Mouse (Mus musculus) intestine, embryonic 16.5 days (tissue): Measurements from ENCODE around the gene Krtap2-4. TPM values are rescaled to one million over a fixed set of nuclear protein-coding genes. Genes with fewer than 3 reads are reported as not detected.
"Not testable (repeated sequence)": the region's sequence is repeated elsewhere in the genome, so short reads cannot be mapped to it uniquely, and the experiment has no call there.

ENCODE experiments used
- ATAC-seq: fragments of 200-750 bp; cut with Nextera tagmentation; 2 replicates; pipeline ENCODE4 v1.8.0; 2017; ENCODE audit warnings: moderate TSS enrichment, moderate library complexity
- H3K27ac ChIP-seq: fragments of 300-500 bp; sonication (generic); 2 replicates; pipeline ENCODE4 v1.5.1; 2014; ENCODE audit warnings: mild to moderate bottlenecking, low read length
- H3K27me3 ChIP-seq: fragments of 300-500 bp; sonication (generic); replicated peaks from 2 replicates; pipeline ENCODE4 v1.6.1; 2014; ENCODE audit warnings: low read length, control low read depth, mixed read lengths; ENCODE audit not compliant: control insufficient read depth, insufficient read depth
- H3K36me3 ChIP-seq: fragments of 300-500 bp; sonication (generic); 2 replicates; pipeline ENCODE4 v1.6.1; 2014; ENCODE audit warnings: low read length, control low read depth; ENCODE audit not compliant: control insufficient read depth, insufficient read depth
- H3K4me1 ChIP-seq: fragments of 300-500 bp; sonication (generic); 2 replicates; pipeline ENCODE4 v1.6.1; 2014; ENCODE audit warnings: low read length, control low read depth, mixed read lengths; ENCODE audit not compliant: control insufficient read depth, insufficient read depth
- H3K4me2 ChIP-seq: fragments of 300-500 bp; sonication (generic); 2 replicates; pipeline ENCODE4 v1.6.1; 2014; ENCODE audit warnings: low read depth, low read length, control low read depth
- H3K4me3 ChIP-seq: fragments of 300-500 bp; sonication (generic); 2 replicates; pipeline ENCODE4 v1.5.1; 2014; ENCODE audit warnings: mild to moderate bottlenecking, low read length
- H3K9ac ChIP-seq: fragments of 300-500 bp; sonication (generic); 2 replicates; pipeline ENCODE4 v1.6.1; 2014; ENCODE audit warnings: low read depth, low read length
- H3K9me3 ChIP-seq: fragments of 300-500 bp; sonication (generic); 2 replicates; pipeline ENCODE4 v1.6.1; 2016; ENCODE audit warnings: low read length, control low read depth; ENCODE audit not compliant: control insufficient read depth
- WGBS: fragments of 180-500 bp; shearing (Covaris S2); extraction: QIAGEN DNeasy Blood & Tissue Kit; methylation state at CpG from one replicate; pipeline ENCODE4 v1.1.7; 2014; 5-methylcytosine and 5-hydroxymethylcytosine counted together
- polyA plus RNA-seq: library from polyadenylated mRNA; unstranded; fragments of >200 nt; fragmentation: Nextera tagmentation; extraction: Ambion mirVana; gene quantifications from 2 replicates; pipeline ENCODE4 v1.2.1, GENCODE M21; 2015

Gene Krtap2-4
- polyA plus RNA-seq, 1 experiment from 2014 or later, result not detected

- 71% methylated on average over 4 of the region's 6 CpGs for WGBS
- H3K9ac ChIP-seq, H3K4me3 ChIP-seq, H3K4me1 ChIP-seq, H3K36me3 ChIP-seq, H3K9me3 ChIP-seq, H3K4me2 ChIP-seq, ATAC-seq, H3K27me3 ChIP-seq, H3K27ac ChIP-seq: not testable (repeated sequence)
Observed at GRCm38 (mm10) chr11:99597742-99598141, 16.9 kb downstream of the Krtap2-4 start, which contains the start of gene Krtap9-3. Krtap9-3 (minus strand) TSS chr11:99598105.

- Histone ChIP-seq H3K4me3 (no peak within 1 kb of the TSS), H3K9ac (no peak within 1 kb of the TSS), H3K9me3 (no peaks in the 10 kb centered on the region), H3K36me3 (no peaks in the 10 kb centered on the region), H3K4me2 (no peak within 1 kb of the TSS), H3K4me1 (no peaks in the 10 kb centered on the region), H3K27me3 (no peaks in the 10 kb centered on the region), H3K27ac (no peak within 1 kb of the TSS)
- no peak for ATAC-seq
- WGBS, result 85% methylated on average over 6 of the region's 6 CpGs
Observed at GRCm38 (mm10) chr11:99590981-99591380, 23.7 kb downstream of the Krtap2-4 start, which contains the start of gene Krtap1-3. Krtap1-3 (minus strand) TSS chr11:99591339.

- 79% methylated on average over 7 of the region's 7 CpGs for WGBS
- Histone ChIP-seq H3K4me3 (no peak overlapping the region), H3K4me1 (no peaks in the 10 kb centered on the region), H3K9ac (no peak overlapping the region), H3K9me3 (no peaks in the 10 kb centered on the region), H3K27me3 (no peaks in the 10 kb centered on the region), H3K36me3 (no peaks in the 10 kb centered on the region), H3K27ac (no peak overlapping the region), H3K4me2 (no peak overlapping the region)
- no peak for ATAC-seq
Observed at GRCm38 (mm10) chr11:99585096-99585495, 29.6 kb downstream of the Krtap2-4 start.

GRCm38 (mm10) chr11:99583245-99583704 lies 31.4 kb downstream of the Krtap2-4 start, which contains the start of gene Krtap1-4:
Krtap1-4 (minus strand) TSS chr11:99583654.
- Histone ChIP-seq H3K4me1 (no peaks in the 10 kb centered on the region), H3K4me2 (no peak within 1 kb of the TSS), H3K9ac (no peak within 1 kb of the TSS), H3K36me3 (no peaks in the 10 kb centered on the region), H3K9me3 (no peaks in the 10 kb centered on the region), H3K4me3 (no peak within 1 kb of the TSS), H3K27ac (no peak within 1 kb of the TSS), H3K27me3 (no peaks in the 10 kb centered on the region)
- no peak for ATAC-seq
- 74% methylated on average over 5 of the region's 5 CpGs for WGBS

GRCm38 (mm10) chr11:99581564-99581963 lies 33.1 kb downstream of the Krtap2-4 start:
- H3K4me2 ChIP-seq, result no peak overlapping the region
- H3K4me3 ChIP-seq, result no peak overlapping the region
- no peak for ATAC-seq
- H3K9ac ChIP-seq, result no peak overlapping the region
- H3K27me3 ChIP-seq, result no peaks in the 10 kb centered on the region
- no peaks in the 10 kb centered on the region for H3K36me3 ChIP-seq
- 83% methylated on average over 6 of the region's 6 CpGs for WGBS
- H3K27ac ChIP-seq, result no peak overlapping the region
- H3K9me3 ChIP-seq, result no peaks in the 10 kb centered on the region
- no peaks in the 10 kb centered on the region for H3K4me1 ChIP-seq

- H3K4me2 ChIP-seq, result no peak overlapping the region
- no peaks in the 10 kb centered on the region for H3K27me3 ChIP-seq
- H3K4me1 ChIP-seq, result no peaks in the 10 kb centered on the region
- no peak overlapping the region for H3K27ac ChIP-seq
- no peaks in the 10 kb centered on the region for H3K9me3 ChIP-seq
- no peak overlapping the region for H3K9ac ChIP-seq
- no peak for ATAC-seq
- WGBS, result 92% methylated on average over 5 of the region's 5 CpGs
- no peak overlapping the region for H3K4me3 ChIP-seq
- H3K36me3 ChIP-seq, result no peaks in the 10 kb centered on the region
Observed at GRCm38 (mm10) chr11:99581051-99581450, 33.6 kb downstream of the Krtap2-4 start.

- WGBS, result 87% methylated on average over 6 of the region's 6 CpGs
- no peak within 1 kb of the TSS for H3K4me3 ChIP-seq
- ATAC-seq, result no peak
- H3K9me3 ChIP-seq, result no peaks in the 10 kb centered on the region
- H3K4me1 ChIP-seq, result no peaks in the 10 kb centered on the region
- H3K36me3 ChIP-seq, result no peaks in the 10 kb centered on the region
- H3K27ac ChIP-seq, result no peak within 1 kb of the TSS
- no peak within 1 kb of the TSS for H3K9ac ChIP-seq
- H3K4me2 ChIP-seq, result no peak within 1 kb of the TSS
- no peaks in the 10 kb centered on the region for H3K27me3 ChIP-seq
Observed at GRCm38 (mm10) chr11:99580636-99581035, 34.0 kb downstream of the Krtap2-4 start, which contains the start of gene Krtap1-5. Krtap1-5 (minus strand) TSS chr11:99581016.

GRCm38 (mm10) chr11:99574106-99574505 lies 40.5 kb downstream of the Krtap2-4 start:
- ATAC-seq, result 0 out of 2 replicates have a peak, but pooled peaks have one; percentile 58
- Histone ChIP-seq H3K36me3 (no peaks in the 10 kb centered on the region), H3K9me3 (no peaks in the 10 kb centered on the region), H3K27me3 (no peaks in the 10 kb centered on the region), H3K4me1 (no peaks in the 10 kb centered on the region), H3K27ac (no peak overlapping the region), H3K4me2 (peak overlapping the region; percentile 34), H3K4me3 (no peak overlapping the region), H3K9ac (peak overlapping the region; percentile 41; the same call in 1 of the 2 replicates)
- WGBS, result 3% methylated on average over 7 of the region's 7 CpGs

- Histone ChIP-seq H3K4me3 (no peak overlapping the region), H3K4me2 (no peak overlapping the region), H3K36me3 (no peaks in the 10 kb centered on the region), H3K9ac (no peak overlapping the region), H3K27me3 (no peaks in the 10 kb centered on the region), H3K9me3 (no peaks in the 10 kb centered on the region), H3K4me1 (no peaks in the 10 kb centered on the region), H3K27ac (no peak overlapping the region)
- WGBS, result 65% methylated on average over 4 of the region's 4 CpGs
- ATAC-seq, result no peak
Observed at GRCm38 (mm10) chr11:99573164-99573563, 41.5 kb downstream of the Krtap2-4 start.

- no peak for ATAC-seq
- Histone ChIP-seq H3K27me3 (no peaks in the 10 kb centered on the region), H3K9me3 (no peaks in the 10 kb centered on the region), H3K9ac (no peak within 1 kb of the TSS), H3K4me2 (no peak within 1 kb of the TSS), H3K4me1 (no peaks in the 10 kb centered on the region), H3K27ac (no peak within 1 kb of the TSS), H3K36me3 (no peaks in the 10 kb centered on the region), H3K4me3 (no peak within 1 kb of the TSS)
- WGBS, result 69% methylated on average over 7 of the region's 7 CpGs
Observed at GRCm38 (mm10) chr11:99566530-99566929, 48.1 kb downstream of the Krtap2-4 start, which contains the start of gene Krtap3-1. Krtap3-1 (minus strand) TSS chr11:99566630.
